ENCODE assay signal across 8 mouse cellular contexts in genomic region chr16:37011922-37012289, GRCm38 (mm10). TPM values are rescaled to one million over a fixed set of nuclear protein-coding genes. Genes with fewer than 3 reads are reported as not detected.
DNase-seq lines count a peak whose midpoint lies in the region; ATAC-seq and TF ChIP-seq lines count a peak whose summit lies in the region.

No protein-coding gene starts in this region.

- H3K9ac ChIP-seq in heart, embryonic 11.5 days (ENCODE audit: low read depth, low read length): peak overlapping the region; percentile 83
- H3K9ac ChIP-seq in forebrain, postnatal 0 days: peak overlapping the region; percentile 47

- no peak overlapping the region for H3K27ac ChIP-seq in heart, embryonic 11.5 days (ENCODE audit: low read depth, low read length)
- no peak overlapping the region for H3K27ac ChIP-seq in forebrain, postnatal 0 days (ENCODE audit: low read depth, low read length)

- no peak for TF ChIP-seq CTCF in G1E (IDR thresholded peaks at IDR 0.05; ENCODE audit: low read depth, low read length)
- TF ChIP-seq CTCF in forebrain, postnatal 0 days (IDR thresholded peaks at IDR 0.05; ENCODE audit: low read depth): no peak

- no peaks in the 10 kb centered on the region; the same call in 1 of the 2 replicates for H3K36me3 ChIP-seq in heart, embryonic 11.5 days (ENCODE audit: control insufficient read depth, insufficient read depth, low read length)
- peaks cover 28% of the 10 kb centered on the region for H3K36me3 ChIP-seq in G1E (replicated peaks)
- H3K36me3 ChIP-seq in forebrain, postnatal 0 days (ENCODE audit: insufficient read depth): no peaks in the 10 kb centered on the region
- peaks cover 22% of the 10 kb centered on the region for H3K36me3 ChIP-seq in megakaryocyte, embryonic 14.5 days (replicated peaks; ENCODE audit: low read length)

- no peaks in the 10 kb centered on the region for H3K9me3 ChIP-seq in heart, embryonic 11.5 days (replicated peaks; ENCODE audit: control insufficient read depth, low read length)
- no peaks in the 10 kb centered on the region for H3K9me3 ChIP-seq in G1E (replicated peaks)
- H3K9me3 ChIP-seq in forebrain, postnatal 0 days (ENCODE audit: low read length): no peaks in the 10 kb centered on the region
- no peaks in the 10 kb centered on the region for H3K9me3 ChIP-seq in megakaryocyte, embryonic 14.5 days

- no peaks in the 10 kb centered on the region for H3K27me3 ChIP-seq in heart, embryonic 11.5 days (ENCODE audit: control insufficient read depth, insufficient read depth, low read length)
- H3K27me3 ChIP-seq in G1E (ENCODE audit: insufficient read depth, low read length): peaks cover 6% of the 10 kb centered on the region; the same call in 1 of the 2 replicates
- no peaks in the 10 kb centered on the region for H3K27me3 ChIP-seq in forebrain, postnatal 0 days (ENCODE audit: insufficient read depth, low read length)
- no peaks in the 10 kb centered on the region for H3K27me3 ChIP-seq in megakaryocyte, embryonic 14.5 days (replicated peaks)

- under 1% methylated on average over 26 of the region's 26 CpGs for WGBS in heart, embryonic 11.5 days (ENCODE audit: insufficient replicate concordance)
- WGBS in forebrain, postnatal 0 days: 2% methylated on average over 26 of the region's 26 CpGs

- peaks cover 8% of the 10 kb centered on the region for H3K4me1 ChIP-seq in heart, embryonic 11.5 days (ENCODE audit: control insufficient read depth, insufficient read depth, low read length)
- H3K4me1 ChIP-seq in G1E (ENCODE audit: insufficient read depth, low read depth, low read length): peaks cover 26% of the 10 kb centered on the region
- peaks cover 6% of the 10 kb centered on the region; the same call in 1 of the 2 replicates for H3K4me1 ChIP-seq in forebrain, postnatal 0 days (ENCODE audit: insufficient read depth)
- H3K4me1 ChIP-seq in megakaryocyte, embryonic 14.5 days: peaks cover 42% of the 10 kb centered on the region

- peak; percentile 65 for ATAC-seq in heart, embryonic 11.5 days (replicated peaks; ENCODE audit: insufficient number of reproducible peaks, low FRiP score, low TSS enrichment)
- ATAC-seq in G1E (ENCODE audit: extremely low read depth, insufficient number of reproducible peaks, low FRiP score, poor library complexity, severe bottlenecking): 0 out of 2 replicates have a peak, but pooled peaks have one; percentile 9
- peak; percentile 18 for ATAC-seq in forebrain, postnatal 0 days

- H3K4me3 ChIP-seq in heart, embryonic 11.5 days (ENCODE audit: low read depth, low read length): peak overlapping the region; percentile 93
- peak overlapping the region; percentile 100 for H3K4me3 ChIP-seq in G1E (ENCODE audit: low read depth, low read length)
- peak overlapping the region; percentile 59 for H3K4me3 ChIP-seq in forebrain, postnatal 0 days (ENCODE audit: low read depth, low read length)
- peak overlapping the region; percentile 93 for H3K4me3 ChIP-seq in megakaryocyte, embryonic 14.5 days (replicated peaks)

- H3K4me2 ChIP-seq in heart, embryonic 11.5 days: peak overlapping the region; percentile 90
- H3K4me2 ChIP-seq in forebrain, postnatal 0 days (ENCODE audit: low read depth): peak overlapping the region; percentile 97

- no peak for DNase-seq in heart, adult 8-10 months (ENCODE audit: low spot score)
- peak; percentile 23 for DNase-seq in G1E (ENCODE audit: low spot score)
- DNase-seq in forebrain, postnatal 0 days: no peak
- DNase-seq in cerebellum, postnatal 36 days: no peak
- no peak for DNase-seq in frontal cortex, postnatal 25 days (ENCODE audit: low spot score in 2 of 2)
- DNase-seq in gastrocnemius, adult 8-10 months (ENCODE audit: low spot score in 2 of 2): no peak

RNA-seq across cellular contexts. Expression of gene Polq, which starts 0.3 kb away (rescaled TPM):
- polyA plus RNA-seq in heart, embryonic 11.5 days (2014; fragmentation: Nextera tagmentation; extraction: Ambion mirVana): 9.7 and 10.5 TPM in 2 replicates
- total RNA-seq in heart, adult 8-10 months (2022): 1 to 10 TPM; 5.0 to 9.5 (median 6.7) TPM
- 42.1 and 45.1 TPM in 2 replicates for total RNA-seq in G1E (2014; fragmentation: Nextera tagmentation)
- total RNA-seq in G1E (2017): 24.5 and 26.9 TPM in 2 replicates
- polyA plus RNA-seq in G1E (2012): 3.0 and 4.2 TPM in 2 replicates
- total RNA-seq in forebrain, postnatal 0 days (2014; rRNA removed): 3.1 and 3.4 TPM in 2 replicates
- polyA plus RNA-seq in forebrain, postnatal 0 days (2015; fragmentation: Nextera tagmentation; extraction: Ambion mirVana): 0.78 and 1.3 TPM in 2 replicates
- polyA plus RNA-seq in megakaryocyte, embryonic 14.5 days (2012; ENCODE audit: insufficient read depth, low replicate concordance): 0.85 TPM in 1 of 2 replicates, not detected in the other
- 1 to 10 TPM in 1 of 4 experiments, under 1 TPM in 3; 0.39 to 1.7 (median 0.52) TPM for total RNA-seq in gastrocnemius, adult 8-10 months (2022)

RNA-seq across cellular contexts. Expression of gene Fbxo40, which starts 21.6 kb away (rescaled TPM):
- polyA plus RNA-seq in heart, embryonic 11.5 days (2014; fragmentation: Nextera tagmentation; extraction: Ambion mirVana): 6.8 and 7.9 TPM in 2 replicates
- 100 to 1,000 TPM; 220 to 269 (median 244) TPM for total RNA-seq in heart, adult 8-10 months (2022)
- total RNA-seq in G1E (2014; fragmentation: Nextera tagmentation): not detected in 2 replicates
- 0.11 and 0.76 TPM in 2 replicates for total RNA-seq in G1E (2017)
- polyA plus RNA-seq in G1E (2012): not detected in 2 replicates
- total RNA-seq in forebrain, postnatal 0 days (2014; rRNA removed): 0.85 and 2.9 TPM in 2 replicates
- 0.10 and 0.13 TPM in 2 replicates for polyA plus RNA-seq in forebrain, postnatal 0 days (2015; fragmentation: Nextera tagmentation; extraction: Ambion mirVana)
- 0.09 TPM in 1 of 2 replicates, not detected in the other for polyA plus RNA-seq in megakaryocyte, embryonic 14.5 days (2012; ENCODE audit: insufficient read depth, low replicate concordance)
- total RNA-seq in gastrocnemius, adult 8-10 months (2022): 100 to 1,000 TPM; 312 to 390 (median 343) TPM

Comparison
In these comparisons a context has a peak if more than half of its experiments do, and no peak if none do; other contexts are left out.
1. ATAC-seq: peak in every context shown above with its lines; median percentile 65 in heart, embryonic 11.5 days; 18 in forebrain, postnatal 0 days; 9 in G1E.
2. RNA of gene Fbxo40, which starts 21.6 kb away (total RNA-seq): 312 to 390 TPM in gastrocnemius, adult 8-10 months and 220 to 269 TPM in heart, adult 8-10 months; 0.85 to 2.9 TPM in forebrain, postnatal 0 days and 0.11 to 0.76 TPM in G1E; every median in the first group is over 10 times any median in the second.
3. Peak in every context shown above with its lines, with median percentiles within 50 percentile points of each other: H3K4me3 ChIP-seq.